Mouse (Mus musculus): ENCODE results near the gene Lss. TPM values are rescaled to one million over a fixed set of nuclear protein-coding genes. Genes with fewer than 3 reads are reported as not detected.

The Lss gene
- polyA plus RNA-seq, 1 experiment = 111 TPM

- no peaks in the 10 kb centered on the region for H3K9me3 ChIP-seq (replicated peaks; ENCODE audit: control insufficient read depth, insufficient read depth, low read length, poor library complexity, severe bottlenecking)
- TF ChIP-seq CTCF (IDR thresholded peaks at IDR 0.05; ENCODE audit: low read depth, low read length) (no peak), POLR2A (IDR thresholded peaks at IDR 0.05; ENCODE audit: insufficient read depth, low read length) (no peak), EP300 (IDR thresholded peaks at IDR 0.05; ENCODE audit: insufficient read depth, low read depth, low read length) (no peak)
- H3K27me3 ChIP-seq (ENCODE audit: control insufficient read depth, insufficient read depth, low read length, poor library complexity, severe bottlenecking) = no peaks in the 10 kb centered on the region
- no peak overlapping the region for H3K27ac ChIP-seq (ENCODE audit: insufficient read depth, low read length)
- H3K9ac ChIP-seq (ENCODE audit: low read depth, poor library complexity, severe bottlenecking) = no peak overlapping the region
- H3K36me3 ChIP-seq (ENCODE audit: control insufficient read depth, insufficient read depth, low read length, poor library complexity, severe bottlenecking) = no peaks in the 10 kb centered on the region
- H3K4me3 ChIP-seq (ENCODE audit: low read depth, low read length) = no peak overlapping the region
- no peaks in the 10 kb centered on the region for H3K4me1 ChIP-seq (ENCODE audit: control insufficient read depth, insufficient read depth, low read length)
These were observed 39.7 kb downstream of the Lss start for GRCm38 (mm10) chr10:76571070-76571469.

- no peak overlapping the region for H3K4me3 ChIP-seq (ENCODE audit: low read depth, low read length)
- H3K4me1 ChIP-seq (ENCODE audit: control insufficient read depth, insufficient read depth, low read length) = no peaks in the 10 kb centered on the region
- no peak overlapping the region for H3K27ac ChIP-seq (ENCODE audit: insufficient read depth, low read length)
- no peaks in the 10 kb centered on the region for H3K9me3 ChIP-seq (replicated peaks; ENCODE audit: control insufficient read depth, insufficient read depth, low read length, poor library complexity, severe bottlenecking)
- no peak overlapping the region for H3K9ac ChIP-seq (ENCODE audit: low read depth, poor library complexity, severe bottlenecking)
- TF ChIP-seq EP300 (IDR thresholded peaks at IDR 0.05; ENCODE audit: insufficient read depth, low read depth, low read length) (no peak), POLR2A (IDR thresholded peaks at IDR 0.05; ENCODE audit: insufficient read depth, low read length) (no peak), CTCF (IDR thresholded peaks at IDR 0.05; ENCODE audit: low read depth, low read length) (no peak)
- no peaks in the 10 kb centered on the region for H3K36me3 ChIP-seq (ENCODE audit: control insufficient read depth, insufficient read depth, low read length, poor library complexity, severe bottlenecking)
- no peaks in the 10 kb centered on the region for H3K27me3 ChIP-seq (ENCODE audit: control insufficient read depth, insufficient read depth, low read length, poor library complexity, severe bottlenecking)
These were observed 40.8 kb downstream of the Lss start for GRCm38 (mm10) chr10:76572151-76572550.

GRCm38 (mm10) chr10:76575374-76575773 is 44.0 kb downstream of the Lss start, which contains the start of gene Ftcd:
Gene Ftcd, plus strand, starts transcription at chr10:76575648.
- TF ChIP-seq EP300 (IDR thresholded peaks at IDR 0.05; ENCODE audit: insufficient read depth, low read depth, low read length) (no peak), CTCF (IDR thresholded peaks at IDR 0.05; ENCODE audit: low read depth, low read length) (no peak), POLR2A (IDR thresholded peaks at IDR 0.05; ENCODE audit: insufficient read depth, low read length) (no peak)
- H3K9ac ChIP-seq (ENCODE audit: low read depth, poor library complexity, severe bottlenecking) = no peak within 1 kb of the TSS
- no peaks in the 10 kb centered on the region for H3K27me3 ChIP-seq (ENCODE audit: control insufficient read depth, insufficient read depth, low read length, poor library complexity, severe bottlenecking)
- no peak within 1 kb of the TSS for H3K27ac ChIP-seq (ENCODE audit: insufficient read depth, low read length)
- no peaks in the 10 kb centered on the region for H3K9me3 ChIP-seq (replicated peaks; ENCODE audit: control insufficient read depth, insufficient read depth, low read length, poor library complexity, severe bottlenecking)
- H3K36me3 ChIP-seq (ENCODE audit: control insufficient read depth, insufficient read depth, low read length, poor library complexity, severe bottlenecking) = no peaks in the 10 kb centered on the region
- H3K4me3 ChIP-seq (ENCODE audit: low read depth, low read length) = no peak within 1 kb of the TSS
- no peaks in the 10 kb centered on the region for H3K4me1 ChIP-seq (ENCODE audit: control insufficient read depth, insufficient read depth, low read length)

- Histone ChIP-seq H3K9ac (ENCODE audit: low read depth, poor library complexity, severe bottlenecking) (no peak overlapping the region), H3K27ac (ENCODE audit: insufficient read depth, low read length) (no peak overlapping the region), H3K9me3 (replicated peaks; ENCODE audit: control insufficient read depth, insufficient read depth, low read length, poor library complexity, severe bottlenecking) (no peaks in the 10 kb centered on the region), H3K36me3 (ENCODE audit: control insufficient read depth, insufficient read depth, low read length, poor library complexity, severe bottlenecking) (no peaks in the 10 kb centered on the region), H3K4me3 (ENCODE audit: low read depth, low read length) (no peak overlapping the region), H3K4me1 (ENCODE audit: control insufficient read depth, insufficient read depth, low read length) (no peaks in the 10 kb centered on the region), H3K27me3 (ENCODE audit: control insufficient read depth, insufficient read depth, low read length, poor library complexity, severe bottlenecking) (no peaks in the 10 kb centered on the region)
- TF ChIP-seq POLR2A (IDR thresholded peaks at IDR 0.05; ENCODE audit: insufficient read depth, low read length) = no peak
- no peak for TF ChIP-seq CTCF (IDR thresholded peaks at IDR 0.05; ENCODE audit: low read depth, low read length)
- TF ChIP-seq EP300 (IDR thresholded peaks at IDR 0.05; ENCODE audit: insufficient read depth, low read depth, low read length) = no peak
These were observed 45.5 kb downstream of the Lss start for GRCm38 (mm10) chr10:76576920-76577319.

GRCm38 (mm10) chr10:76584138-76584537 is 52.8 kb downstream of the Lss start:
- Histone ChIP-seq H3K4me3 (ENCODE audit: low read depth, low read length) (no peak overlapping the region), H3K9ac (ENCODE audit: low read depth, poor library complexity, severe bottlenecking) (no peak overlapping the region)
- no peak for TF ChIP-seq POLR2A (IDR thresholded peaks at IDR 0.05; ENCODE audit: insufficient read depth, low read length)
- TF ChIP-seq EP300 (IDR thresholded peaks at IDR 0.05; ENCODE audit: insufficient read depth, low read depth, low read length) = no peak
- no peak for TF ChIP-seq CTCF (IDR thresholded peaks at IDR 0.05; ENCODE audit: low read depth, low read length)

GRCm38 (mm10) chr10:76586190-76586589 is 54.8 kb downstream of the Lss start:
- Histone ChIP-seq H3K4me1 (ENCODE audit: control insufficient read depth, insufficient read depth, low read length) (no peaks in the 10 kb centered on the region), H3K27me3 (ENCODE audit: control insufficient read depth, insufficient read depth, low read length, poor library complexity, severe bottlenecking) (no peaks in the 10 kb centered on the region), H3K27ac (ENCODE audit: insufficient read depth, low read length) (no peak overlapping the region), H3K9me3 (replicated peaks; ENCODE audit: control insufficient read depth, insufficient read depth, low read length, poor library complexity, severe bottlenecking) (no peaks in the 10 kb centered on the region), H3K9ac (ENCODE audit: low read depth, poor library complexity, severe bottlenecking) (no peak overlapping the region), H3K36me3 (ENCODE audit: control insufficient read depth, insufficient read depth, low read length, poor library complexity, severe bottlenecking) (no peaks in the 10 kb centered on the region), H3K4me3 (ENCODE audit: low read depth, low read length) (no peak overlapping the region)
- no peak for TF ChIP-seq CTCF (IDR thresholded peaks at IDR 0.05; ENCODE audit: low read depth, low read length)
- TF ChIP-seq POLR2A (IDR thresholded peaks at IDR 0.05; ENCODE audit: insufficient read depth, low read length) = no peak
- no peak for TF ChIP-seq EP300 (IDR thresholded peaks at IDR 0.05; ENCODE audit: insufficient read depth, low read depth, low read length)

More at GRCm38 (mm10) chr10:76584138-76584537, 52.8 kb downstream of the Lss start:
- no peaks in the 10 kb centered on the region for H3K9me3 ChIP-seq (replicated peaks; ENCODE audit: control insufficient read depth, insufficient read depth, low read length, poor library complexity, severe bottlenecking)
- no peaks in the 10 kb centered on the region for H3K4me1 ChIP-seq (ENCODE audit: control insufficient read depth, insufficient read depth, low read length)
- H3K27me3 ChIP-seq (ENCODE audit: control insufficient read depth, insufficient read depth, low read length, poor library complexity, severe bottlenecking) = no peaks in the 10 kb centered on the region
- no peak overlapping the region for H3K27ac ChIP-seq (ENCODE audit: insufficient read depth, low read length)
- H3K36me3 ChIP-seq (ENCODE audit: control insufficient read depth, insufficient read depth, low read length, poor library complexity, severe bottlenecking) = no peaks in the 10 kb centered on the region
